ENCODE assay signal across 11 mouse cellular contexts in the genomic region with DNA sequence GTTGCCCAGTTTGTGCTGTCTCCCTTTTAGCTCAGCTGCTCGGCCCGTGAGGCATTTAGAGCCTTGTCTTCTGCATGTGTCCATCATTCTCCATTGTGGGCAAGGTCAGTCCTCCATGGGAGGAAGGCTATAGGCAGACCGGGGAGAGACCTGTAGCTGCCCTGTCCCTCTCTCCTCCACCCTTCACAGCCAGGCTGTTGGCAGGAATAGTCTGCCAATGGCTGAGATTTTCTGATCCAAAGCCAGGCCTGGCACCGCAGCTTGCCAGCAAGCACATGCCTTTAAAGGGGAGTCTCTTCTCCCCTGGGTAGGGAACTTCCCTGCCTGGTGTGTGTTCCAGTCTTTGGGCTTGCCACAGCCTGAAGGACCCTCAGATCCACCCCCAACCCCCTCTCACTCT. TPM values are rescaled to one million over a fixed set of nuclear protein-coding genes. Genes with fewer than 3 reads are reported as not detected.
DNase-seq lines count a peak whose midpoint lies in the region; ATAC-seq lines count a peak whose summit lies in the region.
"Had no signal": no experiment of that assay in that cellular context is flagged by ENCODE, and none has a peak within 500 bp of the region (broad histone marks: within the 10 kb centered on the region; RNA-seq: fewer than 3 reads in every experiment).

No protein-coding gene starts in this region.

- ATAC-seq in hindbrain, embryonic 14.5 days (ENCODE audit: low FRiP score): no peak; the same call in 1 of the 2 replicates
- no peak for ATAC-seq in hindbrain, embryonic 12.5 days (ENCODE audit: low FRiP score)
- ATAC-seq: intestine, embryonic 15.5 days had no signal

- no peaks in the 10 kb centered on the region for H3K27me3 ChIP-seq in hindbrain, embryonic 14.5 days (ENCODE audit: control insufficient read depth, insufficient read depth, low read length)
- no peaks in the 10 kb centered on the region for H3K27me3 ChIP-seq in hindbrain, embryonic 12.5 days
- H3K27me3 ChIP-seq: intestine, embryonic 15.5 days had no signal

- peak; percentile 91 for DNase-seq in cerebellum, postnatal 14 days
- no peak for DNase-seq in cerebellum, adult 9-10 months
- DNase-seq in hindbrain, embryonic 14.5 days (ENCODE audit: low spot score): peak; percentile 66
- peak; percentile 24 for DNase-seq in Muller cell, postnatal 12 days (ENCODE audit: inconsistent ontology term)
- DNase-seq in heart, adult 9 months (ENCODE audit: low spot score in 2 of 2): peak; percentile 39 to 57
- no peak for DNase-seq in natural killer cell, adult 2 months (ENCODE audit: low spot score in 2 of 2)
- no peak for DNase-seq in lung, postnatal 10 days
- DNase-seq: lung, postnatal 36 days had no signal

- H3K27ac ChIP-seq in hindbrain, embryonic 14.5 days: no peak overlapping the region
- no peak overlapping the region for H3K27ac ChIP-seq in hindbrain, embryonic 12.5 days
- H3K27ac ChIP-seq: intestine, embryonic 15.5 days had no signal

- no peak overlapping the region for H3K9ac ChIP-seq in hindbrain, embryonic 14.5 days
- no peak overlapping the region for H3K9ac ChIP-seq in hindbrain, embryonic 12.5 days
- H3K9ac ChIP-seq: intestine, embryonic 15.5 days had no signal

- peaks cover 4% of the 10 kb centered on the region; the same call in 1 of the 2 replicates for H3K9me3 ChIP-seq in hindbrain, embryonic 14.5 days (ENCODE audit: control insufficient read depth, low read length)
- H3K9me3 ChIP-seq in hindbrain, embryonic 12.5 days (replicated peaks): no peaks in the 10 kb centered on the region
- H3K9me3 ChIP-seq: intestine, embryonic 15.5 days had no signal

- no peaks in the 10 kb centered on the region for H3K4me1 ChIP-seq in hindbrain, embryonic 14.5 days (replicated peaks; ENCODE audit: control insufficient read depth, insufficient read depth, low read length)
- H3K4me1 ChIP-seq in hindbrain, embryonic 12.5 days: peaks cover 17% of the 10 kb centered on the region

- WGBS in hindbrain, embryonic 14.5 days: 63% methylated on average over 4 of the region's 4 CpGs
- 85% methylated on average over 4 of the region's 4 CpGs for WGBS in hindbrain, embryonic 12.5 days

- no peak overlapping the region for H3K4me2 ChIP-seq in hindbrain, embryonic 14.5 days (replicated peaks)
- no peak overlapping the region for H3K4me2 ChIP-seq in hindbrain, embryonic 12.5 days (replicated peaks)
- H3K4me2 ChIP-seq: intestine, embryonic 15.5 days; liver, embryonic 11.5 days had no signal

- H3K4me3 ChIP-seq in hindbrain, embryonic 14.5 days (replicated peaks; ENCODE audit: low read length): no peak overlapping the region
- H3K4me3 ChIP-seq in hindbrain, embryonic 12.5 days: no peak overlapping the region
- H3K4me3 ChIP-seq: intestine, embryonic 15.5 days had no signal

- no peaks in the 10 kb centered on the region for H3K36me3 ChIP-seq in hindbrain, embryonic 14.5 days (replicated peaks; ENCODE audit: control insufficient read depth, insufficient read depth)
- H3K36me3 ChIP-seq in hindbrain, embryonic 12.5 days: no peaks in the 10 kb centered on the region
- H3K36me3 ChIP-seq: intestine, embryonic 15.5 days had no signal

RNA-seq across cellular contexts. Expression of gene Kctd15, which starts 52.6 kb away (rescaled TPM):
- 12.3 and 13.0 TPM in 2 replicates for polyA plus RNA-seq in hindbrain, embryonic 14.5 days (2014; fragmentation: Nextera tagmentation; extraction: Ambion mirVana)
- polyA plus RNA-seq in hindbrain, embryonic 12.5 days (2016; fragmentation: Nextera tagmentation; extraction: Ambion mirVana): 36.9 and 42.1 TPM in 2 replicates

Comparison
In these comparisons a context has a peak if more than half of its experiments do, and no peak if none do; other contexts are left out.
1. DNase-seq: peak in cerebellum, postnatal 14 days (2 of 2), hindbrain, embryonic 14.5 days (single experiment), Muller cell, postnatal 12 days (single experiment) and heart, adult 9 months (2 of 2); none in cerebellum, adult 9-10 months (single experiment), natural killer cell, adult 2 months (0 of 2) and lung, postnatal 10 days (single experiment).